Mouse (Mus musculus) liver, embryonic 11.5 days (tissue): Measurements from ENCODE around the gene Parpbp. TPM values are rescaled to one million over a fixed set of nuclear protein-coding genes. Genes with fewer than 3 reads are reported as not detected.

Experiments
- ATAC-seq: fragments of 200-750 bp; cut with Nextera tagmentation; replicated peaks from 2 replicates; pipeline ENCODE4 v1.8.0; 2017; ENCODE audit warnings: moderate number of reproducible peaks, mild to moderate bottlenecking, moderate TSS enrichment, moderate library complexity; ENCODE audit not compliant: low FRiP score
- DNase-seq: peaks from one replicate; pipeline ENCODE4 v3.0.0-alpha.2; 2017; ENCODE audit warnings: low spot score
- H3K27ac ChIP-seq: fragments of 300-500 bp; sonication (generic); 2 replicates; pipeline ENCODE4 v1.5.1; 2014; ENCODE audit warnings: mild to moderate bottlenecking, low read depth, low read length, control low read depth
- H3K27me3 ChIP-seq: fragments of 300-500 bp; sonication (generic); replicated peaks from 2 replicates; pipeline ENCODE4 v1.6.1; 2014; ENCODE audit warnings: low read length, mixed read lengths; ENCODE audit not compliant: control insufficient read depth, insufficient read depth
- H3K36me3 ChIP-seq: fragments of 300-500 bp; sonication (generic); 2 replicates; pipeline ENCODE4 v1.6.1; 2014; ENCODE audit warnings: mild to moderate bottlenecking, low read length, moderate library complexity, mixed read lengths; ENCODE audit not compliant: control insufficient read depth, insufficient read depth
- H3K4me1 ChIP-seq: fragments of 300-500 bp; sonication (generic); replicated peaks from 2 replicates; pipeline ENCODE4 v1.6.1; 2014; ENCODE audit warnings: low read length, mixed read lengths; ENCODE audit not compliant: control insufficient read depth, insufficient read depth
- H3K4me2 ChIP-seq: fragments of 300-500 bp; sonication (generic); 2 replicates; pipeline ENCODE4 v1.6.1; 2014; ENCODE audit warnings: mild to moderate bottlenecking, control low read depth, moderate library complexity
- H3K4me3 ChIP-seq: fragments of 300-500 bp; sonication (generic); 2 replicates; pipeline ENCODE4 v1.5.1; 2014; ENCODE audit warnings: low read depth, low read length, control low read depth
- H3K9ac ChIP-seq: fragments of 300-500 bp; sonication (generic); 2 replicates; pipeline ENCODE4 v1.6.1; 2014; ENCODE audit warnings: low read depth, low read length, control low read depth
- H3K9me3 ChIP-seq: fragments of 300-500 bp; sonication (generic); 2 replicates; pipeline ENCODE4 v1.6.1; 2016; ENCODE audit warnings: low read length, inconsistent platforms, mixed read lengths; ENCODE audit not compliant: control insufficient read depth
- WGBS: fragments of 180-500 bp; shearing (Covaris S2); extraction: QIAGEN DNeasy Blood & Tissue Kit; methylation state at CpG from one replicate; pipeline ENCODE4 v1.1.7; 2014; 5-methylcytosine and 5-hydroxymethylcytosine counted together
- polyA plus RNA-seq: library from polyadenylated mRNA; unstranded; fragments of >200 nt; fragmentation: Nextera tagmentation; extraction: Ambion mirVana; gene quantifications from 2 replicates; pipeline ENCODE4 v1.2.1, GENCODE M21; 2014

Parpbp gene
- polyA plus RNA-seq, 1 experiment from 2014 or later, result 18.0 TPM

- DNase-seq, result no peak
- H3K4me2 ChIP-seq, result no peak overlapping the region
- 95% methylated on average over 16 of the region's 16 CpGs for WGBS
These were observed 11.1 kb downstream of the Parpbp start for GRCm38 (mm10) chr10:88135630-88136029.

GRCm38 (mm10) chr10:88119721-88120120, 27.0 kb downstream of the Parpbp start:
- no peaks in the 10 kb centered on the region for H3K27me3 ChIP-seq
- no peaks in the 10 kb centered on the region; the same call in 1 of the 2 replicates for H3K36me3 ChIP-seq
- H3K9ac ChIP-seq, result no peak overlapping the region
- H3K4me2 ChIP-seq, result no peak overlapping the region
- no peaks in the 10 kb centered on the region for H3K4me1 ChIP-seq
- no peaks in the 10 kb centered on the region for H3K9me3 ChIP-seq
- H3K4me3 ChIP-seq, result no peak overlapping the region
- ATAC-seq (no peak), DNase-seq (no peak)
- H3K27ac ChIP-seq, result no peak overlapping the region

More at GRCm38 (mm10) chr10:88135630-88136029, 11.1 kb downstream of the Parpbp start:
- Histone ChIP-seq H3K27me3 (no peaks in the 10 kb centered on the region), H3K27ac (no peak overlapping the region), H3K9ac (no peak overlapping the region), H3K4me3 (no peak overlapping the region), H3K4me1 (no peaks in the 10 kb centered on the region), H3K9me3 (no peaks in the 10 kb centered on the region), H3K36me3 (peaks cover 6% of the 10 kb centered on the region; the same call in 1 of the 2 replicates)
- ATAC-seq, result no peak

DNA sequence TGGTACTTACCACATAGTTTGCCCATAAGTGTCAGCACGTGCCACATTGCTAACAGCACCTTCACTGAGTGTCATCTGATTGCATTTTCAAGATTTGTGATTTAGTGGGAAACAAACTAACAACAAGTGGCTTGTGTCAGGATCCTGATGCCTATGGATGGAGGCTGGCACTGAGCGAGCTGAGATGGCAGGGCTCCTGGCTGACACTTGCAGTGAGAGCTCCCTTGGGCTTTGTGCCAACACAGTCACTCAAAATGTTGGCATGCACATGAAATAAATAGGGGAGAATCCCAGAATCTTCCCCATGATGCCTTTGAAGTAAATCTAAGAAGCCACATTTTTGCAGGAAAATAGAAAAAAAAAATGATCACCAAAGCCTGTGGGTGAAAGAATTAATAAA, 33.5 kb downstream of the Parpbp start:
- DNase-seq (no peak), ATAC-seq (no peak)
- H3K27ac ChIP-seq, result no peak overlapping the region
- no peak overlapping the region for H3K4me3 ChIP-seq
- H3K4me1 ChIP-seq, result no peaks in the 10 kb centered on the region
- no peaks in the 10 kb centered on the region for H3K27me3 ChIP-seq
- H3K9me3 ChIP-seq, result no peaks in the 10 kb centered on the region
- WGBS, result 94% methylated on average over 2 of the region's 2 CpGs
- peaks cover 3% of the 10 kb centered on the region; the same call in 1 of the 2 replicates for H3K36me3 ChIP-seq
- H3K9ac ChIP-seq, result no peak overlapping the region
- no peak overlapping the region for H3K4me2 ChIP-seq

GRCm38 (mm10) chr10:88106169-88106568, 40.6 kb downstream of the Parpbp start:
- Histone ChIP-seq H3K9me3 (no peaks in the 10 kb centered on the region), H3K27ac (no peak overlapping the region), H3K4me1 (no peaks in the 10 kb centered on the region), H3K27me3 (no peaks in the 10 kb centered on the region), H3K4me2 (no peak overlapping the region), H3K4me3 (no peak overlapping the region), H3K9ac (no peak overlapping the region), H3K36me3 (no peaks in the 10 kb centered on the region)
- WGBS, result 95% methylated on average over 2 of the region's 2 CpGs
- ATAC-seq, result no peak
- no peak for DNase-seq

GRCm38 (mm10) chr10:88090772-88091171, 56.0 kb downstream of the Parpbp start, which contains the start of gene Pmch:
Pmch (plus strand) TSS chr10:88091072.
- no peak within 1 kb of the TSS for H3K4me3 ChIP-seq
- ATAC-seq, result no peak
- H3K9ac ChIP-seq, result no peak within 1 kb of the TSS

DNA sequence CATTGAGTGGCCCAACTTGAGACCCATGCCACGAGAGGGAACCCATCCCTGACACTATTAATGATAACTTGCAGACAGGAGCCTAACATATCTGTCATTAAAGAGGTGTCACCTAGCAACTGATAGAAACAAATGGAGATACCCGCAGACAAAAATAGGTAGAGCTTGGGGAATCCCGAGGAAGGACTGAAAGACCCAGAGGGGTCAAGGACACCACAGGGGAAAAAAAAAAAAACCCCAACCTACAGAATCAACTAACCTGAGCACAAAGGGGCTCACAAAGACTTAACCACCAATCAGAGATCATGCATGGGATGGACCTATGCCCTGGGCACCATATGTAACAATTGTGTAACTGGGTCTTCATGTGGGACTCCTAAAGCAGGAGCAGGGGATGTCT, 79.4 kb downstream of the Parpbp start:
- ATAC-seq (no peak), DNase-seq (no peak)
- H3K27me3 ChIP-seq, result no peaks in the 10 kb centered on the region
- H3K9ac ChIP-seq, result no peak overlapping the region
- WGBS, result 69% methylated on average over 3 of the region's 3 CpGs
- H3K36me3 ChIP-seq, result no peaks in the 10 kb centered on the region
- H3K27ac ChIP-seq, result no peak overlapping the region
- H3K4me2 ChIP-seq, result no peak overlapping the region
- H3K4me1 ChIP-seq, result no peaks in the 10 kb centered on the region
- H3K4me3 ChIP-seq, result no peak overlapping the region
- no peaks in the 10 kb centered on the region for H3K9me3 ChIP-seq

More at GRCm38 (mm10) chr10:88090772-88091171, 56.0 kb downstream of the Parpbp start, which contains the start of gene Pmch:
- no peak within 1 kb of the TSS for H3K4me2 ChIP-seq
- no peaks in the 10 kb centered on the region for H3K27me3 ChIP-seq
- no peak for DNase-seq
- H3K36me3 ChIP-seq, result 0 out of 2 replicates have a peak, but pooled peaks cover 2% of the 10 kb centered on the region
- WGBS, result 79% methylated on average over 5 of the region's 5 CpGs
- no peaks in the 10 kb centered on the region for H3K4me1 ChIP-seq
- H3K9me3 ChIP-seq, result no peaks in the 10 kb centered on the region
- H3K27ac ChIP-seq, result no peak within 1 kb of the TSS

DNA sequence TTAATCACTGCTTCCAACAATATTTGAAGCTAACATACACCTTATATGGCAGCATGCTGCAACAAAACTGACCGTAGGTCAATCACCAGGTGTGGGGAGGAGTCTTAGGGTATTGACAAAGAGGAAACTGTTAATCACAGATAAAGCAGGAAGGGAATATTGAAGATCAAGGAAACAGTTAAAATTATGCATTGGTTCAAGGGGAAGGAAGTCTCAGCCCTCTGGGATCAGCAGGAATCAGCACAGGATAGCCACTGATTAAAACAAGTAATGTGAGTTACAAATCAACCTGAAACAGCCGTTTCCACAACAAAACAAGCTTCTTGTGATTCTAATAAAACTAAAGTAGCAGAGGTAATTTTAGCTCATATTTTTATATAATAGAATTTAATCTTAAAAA, 81.9 kb downstream of the Parpbp start:
- no peaks in the 10 kb centered on the region for H3K9me3 ChIP-seq
- H3K4me3 ChIP-seq, result no peak overlapping the region
- DNase-seq (no peak), ATAC-seq (no peak)
- 40% methylated on average over 2 of the region's 2 CpGs for WGBS
- H3K27ac ChIP-seq, result no peak overlapping the region
- no peak overlapping the region for H3K9ac ChIP-seq
- H3K4me2 ChIP-seq, result no peak overlapping the region
- H3K27me3 ChIP-seq, result no peaks in the 10 kb centered on the region
- H3K4me1 ChIP-seq, result no peaks in the 10 kb centered on the region
- no peaks in the 10 kb centered on the region for H3K36me3 ChIP-seq

- 85% methylated on average over 4 of the region's 4 CpGs for WGBS
- H3K9me3 ChIP-seq, result no peaks in the 10 kb centered on the region
- no peaks in the 10 kb centered on the region for H3K4me1 ChIP-seq
- no peaks in the 10 kb centered on the region for H3K27me3 ChIP-seq
- no peak for DNase-seq
- ATAC-seq, result no peak
- H3K36me3 ChIP-seq, result no peaks in the 10 kb centered on the region
- H3K27ac ChIP-seq, result no peak overlapping the region
- no peak overlapping the region for H3K4me2 ChIP-seq
- H3K4me3 ChIP-seq, result no peak overlapping the region
- no peak overlapping the region for H3K9ac ChIP-seq
These were observed 83.3 kb downstream of the Parpbp start for GRCm38 (mm10) chr10:88063436-88063835.

DNA sequence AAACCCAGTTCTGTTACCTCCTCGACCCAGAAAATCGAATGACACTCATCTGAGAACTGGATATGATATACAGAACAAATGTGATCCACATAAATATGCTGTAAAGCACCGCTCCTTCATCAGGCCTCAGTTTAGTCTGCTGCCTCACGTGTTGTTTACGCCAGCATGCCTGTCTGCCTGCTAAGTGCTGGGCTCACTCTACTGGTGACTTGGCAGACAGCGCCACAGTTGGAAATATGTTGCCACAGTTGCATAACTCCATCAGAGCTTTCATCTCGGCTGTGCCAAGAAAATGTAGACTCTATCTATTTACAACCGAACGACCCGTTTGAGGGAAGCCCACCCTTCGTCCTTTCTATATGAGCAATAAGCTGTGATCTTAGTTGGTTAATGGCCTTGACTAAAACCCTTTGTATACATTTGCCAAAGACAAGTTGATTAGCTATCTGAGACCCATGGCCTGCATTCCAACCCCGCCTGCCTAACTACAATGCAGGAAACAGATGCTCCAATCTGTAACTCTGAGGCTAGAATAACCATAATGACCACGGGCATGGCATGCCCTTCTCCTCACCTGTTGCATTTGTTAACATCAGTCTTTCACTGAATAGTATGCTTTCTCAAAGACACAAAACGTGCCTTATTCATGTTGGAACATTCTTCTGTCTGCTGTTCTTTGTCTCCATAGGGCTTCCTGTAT, 89.6 kb downstream of the Parpbp start:
- 68% methylated on average over 14 of the region's 14 CpGs for WGBS
- Histone ChIP-seq H3K4me3 (no peak overlapping the region), H3K4me2 (no peak overlapping the region), H3K9ac (no peak overlapping the region), H3K27ac (no peak overlapping the region), H3K36me3 (no peaks in the 10 kb centered on the region), H3K27me3 (no peaks in the 10 kb centered on the region), H3K4me1 (no peaks in the 10 kb centered on the region), H3K9me3 (no peaks in the 10 kb centered on the region)
- DNase-seq (no peak), ATAC-seq (no peak)
